Mouse (Mus musculus) liver, postnatal 0 days (tissue): ENCODE measurements around the gene Nkiras1. TPM values are rescaled to one million over a fixed set of nuclear protein-coding genes. Genes with fewer than 3 reads are reported as not detected.
A peak's percentile ranks its signal among the peaks of the same experiment; 100 is the strongest.

ENCODE experiments used
- ATAC-seq: fragments of 200-750 bp; cut with Nextera tagmentation; 2 replicates; pipeline ENCODE4 v1.8.0; 2017; ENCODE audit warnings: mild to moderate bottlenecking, moderate library complexity
- DNase-seq: peaks from one replicate; pipeline ENCODE4 v3.0.0-alpha.2; 2016
- H3K27ac ChIP-seq: fragments of 300-500 bp; sonication (generic); 2 replicates; pipeline ENCODE4 v1.5.1; 2014; ENCODE audit warnings: antibody characterized with exemption, moderate library complexity, mild to moderate bottlenecking, low read depth
- H3K27me3 ChIP-seq: fragments of 300-500 bp; sonication (generic); 2 replicates; pipeline ENCODE4 v1.6.1; 2014; ENCODE audit warnings: low read length, control low read depth, mixed read lengths; ENCODE audit not compliant: insufficient read depth
- H3K36me3 ChIP-seq: fragments of 300-500 bp; sonication (generic); replicated peaks from 2 replicates; pipeline ENCODE4 v1.6.1; 2014; ENCODE audit warnings: mild to moderate bottlenecking, control low read depth, low read length, moderate library complexity, mixed read lengths; ENCODE audit not compliant: insufficient read depth
- H3K4me1 ChIP-seq: fragments of 300-500 bp; sonication (generic); 2 replicates; pipeline ENCODE4 v1.6.1; 2014; ENCODE audit warnings: antibody characterized with exemption, mild to moderate bottlenecking, control low read depth; ENCODE audit not compliant: insufficient read depth
- H3K4me2 ChIP-seq: fragments of 300-500 bp; sonication (generic); 2 replicates; pipeline ENCODE4 v1.6.1; 2014; ENCODE audit warnings: low read depth, mild to moderate bottlenecking, low read length, moderate library complexity, mixed read lengths
- H3K4me3 ChIP-seq: fragments of 300-500 bp; sonication (generic); 2 replicates; pipeline ENCODE4 v1.5.1; 2014; ENCODE audit warnings: low read depth, low read length
- H3K9ac ChIP-seq: fragments of 300-500 bp; sonication (generic); replicated peaks from 2 replicates; pipeline ENCODE4 v1.6.1; 2014; ENCODE audit warnings: mild to moderate bottlenecking, moderate library complexity
- H3K9me3 ChIP-seq: fragments of 300-500 bp; sonication (generic); 2 replicates; pipeline ENCODE4 v1.6.1; 2016; ENCODE audit warnings: mild to moderate bottlenecking, control low read depth, low read length, mixed read lengths
- CTCF ChIP-seq: sonication (generic); IDR thresholded peaks from 2 replicates; pipeline ENCODE4 v1.5.1; 2016; ENCODE audit warnings: antibody characterized with exemption, low read depth
- EP300 ChIP-seq: IDR thresholded peaks from 2 replicates; pipeline ENCODE4 v1.6.1; 2016; ENCODE audit warnings: antibody characterized with exemption, low read depth, mild to moderate bottlenecking
- WGBS: fragments of 180-500 bp; shearing (Covaris S2); extraction: QIAGEN DNeasy Blood & Tissue Kit; methylation state at CpG from one replicate; pipeline ENCODE4 v1.1.7; 2014; ENCODE audit not compliant: insufficient replicate concordance; 5-methylcytosine and 5-hydroxymethylcytosine counted together
- polyA plus RNA-seq: library from polyadenylated mRNA; unstranded; fragments of >200 nt; fragmentation: Nextera tagmentation; extraction: Ambion mirVana; gene quantifications from 2 replicates; pipeline ENCODE4 v1.2.1, GENCODE M21; 2015

Gene Nkiras1
- polyA plus RNA-seq, 1 experiment from 2014 or later = 20.1 TPM

- no peak for ATAC-seq
- H3K27ac ChIP-seq = no peak overlapping the region
- H3K36me3 ChIP-seq = no peaks in the 10 kb centered on the region; the same call in none of the 2 replicates
- H3K4me3 ChIP-seq = no peak overlapping the region
- H3K4me2 ChIP-seq = no peak overlapping the region
- no peaks in the 10 kb centered on the region for H3K9me3 ChIP-seq
- WGBS = 64% methylated on average over 2 of the region's 2 CpGs
- DNase-seq = no peak
- no peak for TF ChIP-seq CTCF
- no peak for TF ChIP-seq EP300
- 0 out of 2 replicates have a peak, but pooled peaks cover 3% of the 10 kb centered on the region for H3K4me1 ChIP-seq
- H3K27me3 ChIP-seq = no peaks in the 10 kb centered on the region
- no peak overlapping the region for H3K9ac ChIP-seq
Observed at GRCm38 (mm10) chr14:18287391-18287790, 16.5 kb downstream of the Nkiras1 start.

GRCm38 (mm10) chr14:18292111-18292510, 21.2 kb downstream of the Nkiras1 start:
- no peak overlapping the region for H3K27ac ChIP-seq
- no peaks in the 10 kb centered on the region for H3K27me3 ChIP-seq
- H3K4me2 ChIP-seq = no peak overlapping the region
- DNase-seq (no peak), ATAC-seq (no peak)
- H3K9ac ChIP-seq = no peak overlapping the region
- 73% methylated on average over 3 of the region's 3 CpGs for WGBS
- H3K9me3 ChIP-seq = no peaks in the 10 kb centered on the region
- 0 out of 2 replicates have a peak, but pooled peaks cover 3% of the 10 kb centered on the region for H3K4me1 ChIP-seq
- no peaks in the 10 kb centered on the region for H3K36me3 ChIP-seq
- TF ChIP-seq EP300 (no peak), CTCF (no peak)
- no peak overlapping the region for H3K4me3 ChIP-seq

- Histone ChIP-seq H3K9me3 (no peaks in the 10 kb centered on the region), H3K36me3 (no peaks in the 10 kb centered on the region), H3K4me2 (no peak overlapping the region), H3K9ac (no peak overlapping the region), H3K27ac (no peak overlapping the region), H3K27me3 (no peaks in the 10 kb centered on the region), H3K4me1 (peaks cover under 1% of the 10 kb centered on the region; the same call in 1 of the 2 replicates), H3K4me3 (no peak overlapping the region)
- WGBS = 68% methylated on average over 3 of the region's 3 CpGs
- ATAC-seq (no peak), DNase-seq (no peak)
- TF ChIP-seq EP300 (no peak), CTCF (no peak)
Observed at GRCm38 (mm10) chr14:18292578-18292977, 21.6 kb downstream of the Nkiras1 start.

GRCm38 (mm10) chr14:18297441-18297840, 26.5 kb downstream of the Nkiras1 start:
- H3K27me3 ChIP-seq = no peaks in the 10 kb centered on the region
- 54% methylated on average over 2 of the region's 2 CpGs for WGBS
- H3K36me3 ChIP-seq = 0 out of 2 replicates have a peak, but pooled peaks cover 2% of the 10 kb centered on the region
- no peak for DNase-seq
- H3K4me3 ChIP-seq = no peak overlapping the region
- no peak overlapping the region for H3K27ac ChIP-seq
- H3K4me1 ChIP-seq = peaks cover 3% of the 10 kb centered on the region; the same call in 1 of the 2 replicates
- ATAC-seq = no peak
- H3K9me3 ChIP-seq = no peaks in the 10 kb centered on the region
- no peak overlapping the region for H3K9ac ChIP-seq
- H3K4me2 ChIP-seq = no peak overlapping the region
- TF ChIP-seq EP300 (no peak), CTCF (no peak)

- H3K4me1 ChIP-seq = peaks cover 11% of the 10 kb centered on the region; the same call in 1 of the 2 replicates
- H3K9me3 ChIP-seq = no peaks in the 10 kb centered on the region
- H3K4me3 ChIP-seq = no peak overlapping the region
- ATAC-seq (no peak), DNase-seq (no peak)
- H3K27me3 ChIP-seq = no peaks in the 10 kb centered on the region
- no peak overlapping the region for H3K27ac ChIP-seq
- 70% methylated on average over 2 of the region's 2 CpGs for WGBS
- no peak overlapping the region for H3K4me2 ChIP-seq
- 0 out of 2 replicates have a peak, but pooled peaks cover 2% of the 10 kb centered on the region for H3K36me3 ChIP-seq
- TF ChIP-seq CTCF (no peak), EP300 (no peak)
- no peak overlapping the region for H3K9ac ChIP-seq
Observed at GRCm38 (mm10) chr14:18298874-18299273, 27.9 kb downstream of the Nkiras1 start.

- Histone ChIP-seq H3K9me3 (no peaks in the 10 kb centered on the region), H3K9ac (no peak overlapping the region), H3K4me1 (peaks cover 12% of the 10 kb centered on the region; the same call in 1 of the 2 replicates), H3K36me3 (0 out of 2 replicates have a peak, but pooled peaks cover 2% of the 10 kb centered on the region), H3K27ac (no peak overlapping the region), H3K4me3 (no peak overlapping the region), H3K27me3 (no peaks in the 10 kb centered on the region), H3K4me2 (no peak overlapping the region)
- DNase-seq (no peak), ATAC-seq (no peak)
- TF ChIP-seq CTCF = peak; percentile 56
- no peak for TF ChIP-seq EP300
- 84% methylated on average over 2 of the region's 2 CpGs for WGBS
Observed at GRCm38 (mm10) chr14:18300676-18301075, 29.7 kb downstream of the Nkiras1 start.
